Mouse (Mus musculus) spleen, adult 2 months (tissue): ENCODE data around the gene Npdc1. TPM values are rescaled to one million over a fixed set of nuclear protein-coding genes. Genes with fewer than 3 reads are reported as not detected.

Experiments
- DNase-seq, 2 experiments: peaks; one replicate each; pipeline versions ENCODE4 v3.0.0 to v3.0.0-alpha.2; 2012 to 2021; ENCODE audit warnings: low spot score in 2 of 2, low read depth in 1 of 2
- H3K27ac ChIP-seq: fragments of 200-500 bp; 2 replicates; pipeline ENCODE4 v1.5.1; 2012; ENCODE audit warnings: low read length, inconsistent platforms; ENCODE audit not compliant: insufficient read depth
- H3K27me3 ChIP-seq: fragments of 200-500 bp; 2 replicates; pipeline ENCODE4 v1.6.1; 2012; ENCODE audit warnings: mild to moderate bottlenecking, moderate library complexity, low read length, inconsistent platforms; ENCODE audit not compliant: control insufficient read depth, insufficient read depth
- H3K36me3 ChIP-seq: fragments of 200-500 bp; 2 replicates; pipeline ENCODE4 v1.6.1; 2012; ENCODE audit warnings: mild to moderate bottlenecking, low read length, inconsistent platforms; ENCODE audit not compliant: control insufficient read depth, insufficient read depth
- H3K4me1 ChIP-seq: fragments of 200-500 bp; 2 replicates; pipeline ENCODE4 v1.6.1; 2011; ENCODE audit warnings: inconsistent platforms; ENCODE audit not compliant: control insufficient read depth, insufficient read depth, insufficient read length
- H3K4me3 ChIP-seq: fragments of 200-500 bp; 2 replicates; pipeline ENCODE4 v1.5.1; 2011; ENCODE audit warnings: mild to moderate bottlenecking, inconsistent platforms; ENCODE audit not compliant: insufficient read depth, insufficient read length; ENCODE audit errors: extremely low read depth
- CTCF ChIP-seq: fragments of 200-500 bp; IDR thresholded peaks from 2 replicates; pipeline ENCODE4 v1.5.1; 2011; ENCODE audit warnings: mild to moderate bottlenecking, inconsistent platforms; ENCODE audit not compliant: insufficient read depth, insufficient read length, insufficient replicate concordance; ENCODE audit errors: extremely low read depth
- POLR2A ChIP-seq: fragments of 200-500 bp; IDR thresholded peaks from 2 replicates; pipeline ENCODE4 v1.6.1; 2011; ENCODE audit warnings: low read depth, low read length, inconsistent platforms
- WGBS: fragments of 180-500 bp; shearing (Covaris S2); methylation state at CpG from one replicate; pipeline ENCODE4 v1.1.7; 2018; 5-methylcytosine and 5-hydroxymethylcytosine counted together
- polyA plus RNA-seq: library from polyadenylated mRNA; depleted of rRNA; stranded (reverse); fragments of >200 nt; gene quantifications from 2 replicates; pipeline ENCODE4 v1.2.3, GENCODE M21; 2012

Npdc1 gene
- polyA plus RNA-seq, 1 experiment = 31.0 TPM

DNA sequence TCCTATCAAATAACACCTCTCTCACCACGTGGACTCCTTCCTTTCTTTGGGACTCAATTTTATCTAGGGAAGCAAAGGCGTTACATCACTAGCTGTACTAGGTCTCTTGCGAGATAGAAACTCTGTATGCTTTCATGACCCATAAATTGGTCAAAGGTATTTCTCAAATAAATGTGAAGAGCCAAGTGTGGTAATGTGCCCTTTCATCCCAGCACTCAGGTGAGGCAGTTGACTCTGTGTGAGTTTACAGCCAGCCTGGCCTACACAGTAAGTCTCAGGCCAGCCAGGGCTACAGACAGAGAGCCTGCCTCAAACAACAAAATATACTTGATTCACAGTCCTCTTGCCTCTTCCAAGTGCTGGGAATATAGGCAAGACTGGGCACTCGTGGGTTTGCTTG is 39.3 kb upstream of the Npdc1 start:
- TF ChIP-seq POLR2A (no peak), CTCF (no peak)
- Histone ChIP-seq H3K27ac (no peak overlapping the region), H3K4me3 (no peak overlapping the region), H3K4me1 (peaks cover 19% of the 10 kb centered on the region; the same call in 1 of the 2 replicates), H3K36me3 (peaks cover 10% of the 10 kb centered on the region), H3K27me3 (no peaks in the 10 kb centered on the region)
- 81% methylated on average over 4 of the region's 4 CpGs for WGBS
- DNase-seq = no peak

- no peak overlapping the region for H3K4me3 ChIP-seq
- WGBS = 84% methylated on average over 13 of the region's 13 CpGs
- H3K36me3 ChIP-seq = peaks cover 10% of the 10 kb centered on the region
- DNase-seq = no peak
- no peak overlapping the region for H3K27ac ChIP-seq
- no peaks in the 10 kb centered on the region for H3K27me3 ChIP-seq
- TF ChIP-seq CTCF (no peak), POLR2A (no peak)
- peaks cover 5% of the 10 kb centered on the region for H3K4me1 ChIP-seq
These were observed 35.5 kb upstream of the Npdc1 start for GRCm38 (mm10) chr2:25363478-25364178.

GRCm38 (mm10) chr2:25364313-25364712 is 34.8 kb upstream of the Npdc1 start:
- peaks cover 5% of the 10 kb centered on the region for H3K4me1 ChIP-seq
- no peak overlapping the region for H3K27ac ChIP-seq
- 0 out of 2 replicates have a peak overlapping the region, but pooled peaks have one; percentile 83 for H3K4me3 ChIP-seq
- WGBS = 97% methylated on average over 4 of the region's 4 CpGs
- H3K36me3 ChIP-seq = peaks cover 10% of the 10 kb centered on the region
- DNase-seq = no peak
- TF ChIP-seq CTCF (no peak), POLR2A (no peak)
- H3K27me3 ChIP-seq = no peaks in the 10 kb centered on the region

GRCm38 (mm10) chr2:25364761-25365090 is 34.4 kb upstream of the Npdc1 start:
- peaks cover 10% of the 10 kb centered on the region for H3K36me3 ChIP-seq
- WGBS = 43% methylated on average over 9 of the region's 9 CpGs
- H3K4me1 ChIP-seq = peaks cover 5% of the 10 kb centered on the region
- H3K27me3 ChIP-seq = no peaks in the 10 kb centered on the region
- no peak for DNase-seq
- no peak for TF ChIP-seq POLR2A
- no peak for TF ChIP-seq CTCF
- peak overlapping the region; percentile 87; the same call in 1 of the 2 replicates for H3K27ac ChIP-seq
- peak overlapping the region; percentile 83 for H3K4me3 ChIP-seq

- under 1% methylated on average over 53 of the region's 54 CpGs for WGBS
These were observed 33.9 kb upstream of the Npdc1 start, which contains the start of gene Uap1l1 for GRCm38 (mm10) chr2:25365091-25365761. Uap1l1 (minus strand) TSS chr2:25365682.

DNA sequence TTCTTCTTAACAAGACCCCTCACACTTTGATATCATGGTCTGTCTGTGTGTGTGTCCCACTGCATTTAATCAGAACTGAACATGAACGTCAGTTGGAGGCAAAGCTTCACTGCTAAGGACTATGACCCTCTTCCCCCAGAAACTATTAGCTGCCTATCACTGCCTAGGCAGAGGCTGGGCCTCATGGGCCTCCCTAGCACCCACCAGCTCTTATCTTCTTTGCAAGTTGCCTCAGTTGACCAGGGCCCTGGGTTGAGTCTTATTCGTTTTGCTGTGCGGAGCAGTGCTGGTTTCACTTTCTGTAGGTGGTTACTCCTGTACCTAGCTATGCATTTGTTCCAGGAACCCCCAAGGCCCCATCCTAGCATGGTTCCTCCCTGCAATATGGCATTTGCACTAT is 29.2 kb upstream of the Npdc1 start:
- Histone ChIP-seq H3K27me3 (no peaks in the 10 kb centered on the region), H3K4me3 (no peak overlapping the region), H3K27ac (no peak overlapping the region), H3K36me3 (no peaks in the 10 kb centered on the region), H3K4me1 (peaks cover 8% of the 10 kb centered on the region)
- 81% methylated on average over 3 of the region's 3 CpGs for WGBS
- TF ChIP-seq POLR2A = no peak
- no peak for TF ChIP-seq CTCF
- no peak for DNase-seq

More at GRCm38 (mm10) chr2:25365091-25365761, 33.9 kb upstream of the Npdc1 start, which contains the start of gene Uap1l1:
- Histone ChIP-seq H3K27me3 (no peaks in the 10 kb centered on the region), H3K4me1 (peaks cover 5% of the 10 kb centered on the region), H3K4me3 (peak within 1 kb of the TSS; percentile 83), H3K27ac (peak within 1 kb of the TSS; percentile 87), H3K36me3 (peaks cover 10% of the 10 kb centered on the region)
- peak; percentile 37 to 71 for DNase-seq
- TF ChIP-seq CTCF (no peak), POLR2A (peak; percentile 47; the same call in 1 of the 2 replicates)
